Mouse (Mus musculus): Measurements from ENCODE around the gene Itgb5. TPM values are rescaled to one million over a fixed set of nuclear protein-coding genes. Genes with fewer than 3 reads are reported as not detected.

Itgb5 gene
- polyA plus RNA-seq, 1 experiment from 2014 or later, result 29.4 TPM

GRCm38 (mm10) chr16:33795887-33796286 is 33.6 kb upstream of the Itgb5 start:
- Histone ChIP-seq H3K9ac (ENCODE audit: low read length) (no peak overlapping the region), H3K27me3 (ENCODE audit: control insufficient read depth, insufficient read depth, low read length) (no peaks in the 10 kb centered on the region), H3K9me3 (replicated peaks; ENCODE audit: control insufficient read depth, low read length) (no peaks in the 10 kb centered on the region), H3K4me1 (ENCODE audit: control insufficient read depth, insufficient read depth, low read length) (no peaks in the 10 kb centered on the region), H3K27ac (ENCODE audit: low read length) (no peak overlapping the region), H3K4me3 (ENCODE audit: low read length) (no peak overlapping the region), H3K4me2 (ENCODE audit: low read depth, low read length) (no peak overlapping the region), H3K36me3 (ENCODE audit: control insufficient read depth, insufficient read depth) (no peaks in the 10 kb centered on the region)
- ATAC-seq (replicated peaks; ENCODE audit: extremely low read depth, insufficient read depth, low FRiP score), result no peak
- WGBS, result 70% methylated on average over 6 of the region's 6 CpGs

GRCm38 (mm10) chr16:33796756-33797155 is 32.7 kb upstream of the Itgb5 start:
- H3K27ac ChIP-seq (ENCODE audit: low read length), result no peak overlapping the region
- H3K27me3 ChIP-seq (ENCODE audit: control insufficient read depth, insufficient read depth, low read length), result no peaks in the 10 kb centered on the region
- no peak overlapping the region for H3K4me3 ChIP-seq (ENCODE audit: low read length)
- no peaks in the 10 kb centered on the region for H3K9me3 ChIP-seq (replicated peaks; ENCODE audit: control insufficient read depth, low read length)
- no peak for ATAC-seq (replicated peaks; ENCODE audit: extremely low read depth, insufficient read depth, low FRiP score)
- no peaks in the 10 kb centered on the region for H3K4me1 ChIP-seq (ENCODE audit: control insufficient read depth, insufficient read depth, low read length)
- H3K9ac ChIP-seq (ENCODE audit: low read length), result no peak overlapping the region
- whole genome bisulfite sequencing, result 65% methylated on average over 3 of the region's 3 CpGs
- no peaks in the 10 kb centered on the region for H3K36me3 ChIP-seq (ENCODE audit: control insufficient read depth, insufficient read depth)
- no peak overlapping the region for H3K4me2 ChIP-seq (ENCODE audit: low read depth, low read length)

GRCm38 (mm10) chr16:33797860-33798259 is 31.6 kb upstream of the Itgb5 start:
- Histone ChIP-seq H3K27me3 (ENCODE audit: control insufficient read depth, insufficient read depth, low read length) (no peaks in the 10 kb centered on the region), H3K4me3 (ENCODE audit: low read length) (no peak overlapping the region), H3K9ac (ENCODE audit: low read length) (no peak overlapping the region), H3K9me3 (replicated peaks; ENCODE audit: control insufficient read depth, low read length) (no peaks in the 10 kb centered on the region), H3K27ac (ENCODE audit: low read length) (no peak overlapping the region), H3K4me2 (ENCODE audit: low read depth, low read length) (no peak overlapping the region), H3K36me3 (ENCODE audit: control insufficient read depth, insufficient read depth) (no peaks in the 10 kb centered on the region), H3K4me1 (ENCODE audit: control insufficient read depth, insufficient read depth, low read length) (no peaks in the 10 kb centered on the region)
- WGBS, result 40% methylated on average over 5 of the region's 5 CpGs
- ATAC-seq (replicated peaks; ENCODE audit: extremely low read depth, insufficient read depth, low FRiP score), result no peak

GRCm38 (mm10) chr16:33810002-33810401 is 19.5 kb upstream of the Itgb5 start:
- Histone ChIP-seq H3K27ac (ENCODE audit: low read length) (no peak overlapping the region), H3K9ac (ENCODE audit: low read length) (no peak overlapping the region), H3K27me3 (ENCODE audit: control insufficient read depth, insufficient read depth, low read length) (no peaks in the 10 kb centered on the region), H3K9me3 (replicated peaks; ENCODE audit: control insufficient read depth, low read length) (0 out of 2 replicates have a peak, but pooled peaks cover 5% of the 10 kb centered on the region), H3K4me2 (ENCODE audit: low read depth, low read length) (no peak overlapping the region), H3K36me3 (ENCODE audit: control insufficient read depth, insufficient read depth) (no peaks in the 10 kb centered on the region), H3K4me1 (ENCODE audit: control insufficient read depth, insufficient read depth, low read length) (no peaks in the 10 kb centered on the region), H3K4me3 (ENCODE audit: low read length) (no peak overlapping the region)
- no peak for ATAC-seq (replicated peaks; ENCODE audit: extremely low read depth, insufficient read depth, low FRiP score)
- 74% methylated on average over 3 of the region's 3 CpGs for WGBS

- no peak overlapping the region for H3K4me2 ChIP-seq (ENCODE audit: low read depth, low read length)
- 78% methylated on average over 7 of the region's 7 CpGs for WGBS
- no peaks in the 10 kb centered on the region for H3K36me3 ChIP-seq (ENCODE audit: control insufficient read depth, insufficient read depth)
- H3K9me3 ChIP-seq (replicated peaks; ENCODE audit: control insufficient read depth, low read length), result no peaks in the 10 kb centered on the region
- H3K27me3 ChIP-seq (ENCODE audit: control insufficient read depth, insufficient read depth, low read length), result no peaks in the 10 kb centered on the region
- no peaks in the 10 kb centered on the region for H3K4me1 ChIP-seq (ENCODE audit: control insufficient read depth, insufficient read depth, low read length)
- no peak overlapping the region for H3K27ac ChIP-seq (ENCODE audit: low read length)
- no peak overlapping the region for H3K4me3 ChIP-seq (ENCODE audit: low read length)
- ATAC-seq (replicated peaks; ENCODE audit: extremely low read depth, insufficient read depth, low FRiP score), result no peak
- no peak overlapping the region for H3K9ac ChIP-seq (ENCODE audit: low read length)
Observed at GRCm38 (mm10) chr16:33818413-33819165, 10.9 kb upstream of the Itgb5 start.

- H3K27ac ChIP-seq (ENCODE audit: low read length), result no peak overlapping the region
- H3K4me1 ChIP-seq (ENCODE audit: control insufficient read depth, insufficient read depth, low read length), result no peaks in the 10 kb centered on the region
- H3K36me3 ChIP-seq (ENCODE audit: control insufficient read depth, insufficient read depth), result no peaks in the 10 kb centered on the region
- H3K4me3 ChIP-seq (ENCODE audit: low read length), result no peak overlapping the region
- no peak for ATAC-seq (replicated peaks; ENCODE audit: extremely low read depth, insufficient read depth, low FRiP score)
- H3K4me2 ChIP-seq (ENCODE audit: low read depth, low read length), result no peak overlapping the region
- no peak overlapping the region for H3K9ac ChIP-seq (ENCODE audit: low read length)
- 20% methylated on average over 17 of the region's 17 CpGs for WGBS
- H3K9me3 ChIP-seq (replicated peaks; ENCODE audit: control insufficient read depth, low read length), result no peaks in the 10 kb centered on the region
- H3K27me3 ChIP-seq (ENCODE audit: control insufficient read depth, insufficient read depth, low read length), result no peaks in the 10 kb centered on the region
Observed at GRCm38 (mm10) chr16:33820269-33821178, 8.9 kb upstream of the Itgb5 start.

- ATAC-seq (replicated peaks; ENCODE audit: extremely low read depth, insufficient read depth, low FRiP score), result no peak
- H3K27me3 ChIP-seq (ENCODE audit: control insufficient read depth, insufficient read depth, low read length), result no peaks in the 10 kb centered on the region
- no peak overlapping the region for H3K4me3 ChIP-seq (ENCODE audit: low read length)
- WGBS, result 83% methylated on average over 6 of the region's 6 CpGs
- H3K4me1 ChIP-seq (ENCODE audit: control insufficient read depth, insufficient read depth, low read length), result peaks cover 4% of the 10 kb centered on the region; the same call in 1 of the 2 replicates
- H3K27ac ChIP-seq (ENCODE audit: low read length), result no peak overlapping the region
- H3K36me3 ChIP-seq (ENCODE audit: control insufficient read depth, insufficient read depth), result no peaks in the 10 kb centered on the region
- H3K4me2 ChIP-seq (ENCODE audit: low read depth, low read length), result no peak overlapping the region
- no peak overlapping the region for H3K9ac ChIP-seq (ENCODE audit: low read length)
- H3K9me3 ChIP-seq (replicated peaks; ENCODE audit: control insufficient read depth, low read length), result no peaks in the 10 kb centered on the region
Observed at GRCm38 (mm10) chr16:33824603-33825002, 4.9 kb upstream of the Itgb5 start.

GRCm38 (mm10) chr16:33828496-33828895 is 969 bp upstream of the Itgb5 start:
- Histone ChIP-seq H3K4me3 (ENCODE audit: low read length) (no peak overlapping the region), H3K36me3 (ENCODE audit: control insufficient read depth, insufficient read depth) (no peaks in the 10 kb centered on the region), H3K4me2 (ENCODE audit: low read depth, low read length) (no peak overlapping the region), H3K27me3 (ENCODE audit: control insufficient read depth, insufficient read depth, low read length) (no peaks in the 10 kb centered on the region), H3K27ac (ENCODE audit: low read length) (no peak overlapping the region), H3K9me3 (replicated peaks; ENCODE audit: control insufficient read depth, low read length) (no peaks in the 10 kb centered on the region), H3K4me1 (ENCODE audit: control insufficient read depth, insufficient read depth, low read length) (peaks cover 20% of the 10 kb centered on the region), H3K9ac (ENCODE audit: low read length) (no peak overlapping the region)
- no peak for ATAC-seq (replicated peaks; ENCODE audit: extremely low read depth, insufficient read depth, low FRiP score)
- 84% methylated on average over 7 of the region's 7 CpGs for WGBS

Measured in heart, embryonic 16.5 days (tissue).